Mouse (Mus musculus): ENCODE data around the gene Pitpnb.

The Pitpnb gene

DNA sequence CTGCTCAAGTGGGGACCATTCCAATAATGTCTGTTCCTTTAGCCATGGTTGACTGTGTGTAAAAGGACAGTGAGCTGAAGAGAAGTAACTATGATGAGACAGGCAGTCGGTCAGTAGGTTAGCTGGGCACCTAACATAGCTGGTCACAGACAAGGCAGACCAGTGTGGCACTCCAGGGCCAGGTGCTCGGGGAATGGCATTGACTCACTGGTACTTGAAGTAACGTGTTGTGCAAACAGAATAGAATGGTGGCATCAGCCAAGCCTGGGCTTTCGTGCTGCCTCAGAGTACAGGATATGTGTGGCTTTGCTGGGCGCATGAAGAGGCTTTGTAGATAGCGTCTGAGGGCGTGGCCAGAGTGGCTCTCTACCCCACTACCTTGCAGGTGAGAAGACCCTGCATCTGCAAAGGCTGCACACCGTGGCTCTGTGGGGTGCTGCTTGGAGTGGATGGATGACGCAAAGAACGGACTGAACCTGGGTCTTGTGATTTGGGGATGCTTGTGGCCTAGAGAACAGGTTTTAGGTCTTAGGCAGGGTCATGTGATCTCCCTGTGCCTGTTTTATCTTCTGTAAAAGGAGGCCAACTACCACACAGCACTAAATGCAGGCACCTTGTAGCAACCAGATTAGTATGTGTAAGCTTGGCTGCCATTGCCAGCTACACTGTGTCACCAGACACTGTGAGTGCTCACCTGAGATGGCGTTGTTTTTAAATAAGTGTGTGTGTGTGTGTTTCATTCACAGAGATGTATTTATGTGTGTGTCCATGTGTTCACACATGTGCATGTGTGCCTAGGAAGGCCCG, 26.5 kb downstream of the Pitpnb start:
- DNase-seq = no peak

DNA sequence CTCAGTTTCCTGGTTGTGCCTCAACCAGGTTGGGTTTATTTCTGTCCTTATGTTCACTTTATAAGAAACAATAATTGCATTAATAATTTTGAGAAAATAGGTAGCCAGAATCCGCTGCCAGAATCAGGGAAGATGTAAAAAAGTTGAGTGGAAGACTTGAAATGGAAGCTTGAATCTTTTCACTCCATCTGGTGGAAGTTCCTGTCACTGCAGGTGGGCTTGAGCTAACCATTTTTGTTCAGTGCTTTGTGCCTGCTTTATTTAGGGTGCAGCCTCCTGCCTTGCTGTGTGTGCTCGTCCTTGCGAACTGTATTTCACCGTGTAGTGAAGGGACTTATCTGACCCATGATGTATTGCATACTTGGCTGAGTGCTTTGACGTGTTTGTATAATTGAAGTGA, 30.0 kb downstream of the Pitpnb start:
- peak; percentile 62 for DNase-seq

GRCm38 (mm10) chr5:111361058-111361457, 30.5 kb downstream of the Pitpnb start:
- no peak for DNase-seq

DNA sequence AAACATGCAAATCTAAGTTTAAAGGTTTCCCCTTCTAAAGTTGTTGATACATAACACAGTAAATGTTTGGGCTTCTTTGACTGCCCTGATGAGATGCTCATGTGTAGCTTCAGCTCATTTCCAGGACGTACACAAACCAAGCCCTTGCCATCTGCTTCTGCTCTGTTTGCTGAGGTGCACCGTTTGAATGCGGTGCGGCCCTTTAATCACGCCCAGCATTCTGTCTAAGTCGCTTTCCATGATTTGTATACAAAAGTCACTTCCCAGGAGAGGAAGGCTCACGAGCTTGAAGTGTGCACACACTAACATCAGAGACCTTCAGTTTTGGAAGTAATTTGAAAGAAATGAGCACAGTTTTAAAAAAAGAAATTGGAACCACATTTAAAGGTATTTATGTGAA, 31.3 kb downstream of the Pitpnb start:
- DNase-seq = no peak

DNA sequence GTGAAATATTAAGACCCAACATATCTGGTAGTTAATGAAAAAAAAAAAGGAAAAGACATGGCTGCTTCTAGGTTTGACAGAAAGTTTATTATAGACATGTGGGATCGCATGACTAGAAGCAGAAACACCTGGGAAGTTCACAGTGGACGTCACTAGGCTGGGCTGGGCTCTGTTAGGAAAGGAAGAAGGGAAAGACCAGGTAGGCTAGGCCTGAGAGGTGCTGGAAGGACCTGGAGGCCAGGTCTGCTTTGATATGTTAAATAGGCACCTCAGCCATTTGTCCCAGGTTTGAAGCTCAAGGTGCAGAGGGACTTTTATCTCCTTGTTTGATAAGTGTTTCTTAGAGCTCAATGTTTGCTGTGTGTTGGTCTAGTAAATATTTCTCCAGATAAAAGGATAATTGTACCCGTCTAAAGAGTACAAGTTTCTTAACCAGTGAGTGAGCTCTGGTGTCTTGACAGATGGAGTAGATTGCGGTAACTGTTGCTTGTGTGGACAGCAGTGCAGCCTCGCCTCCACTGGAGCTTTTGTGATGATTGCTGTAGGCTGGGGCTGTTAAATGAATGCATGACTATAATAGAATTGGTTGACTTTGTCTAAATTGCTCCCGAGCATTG, 33.0 kb downstream of the Pitpnb start:
- DNase-seq = no peak

GRCm38 (mm10) chr5:111364533-111364932, 34.0 kb downstream of the Pitpnb start:
- peak; percentile 76 for DNase-seq

DNA sequence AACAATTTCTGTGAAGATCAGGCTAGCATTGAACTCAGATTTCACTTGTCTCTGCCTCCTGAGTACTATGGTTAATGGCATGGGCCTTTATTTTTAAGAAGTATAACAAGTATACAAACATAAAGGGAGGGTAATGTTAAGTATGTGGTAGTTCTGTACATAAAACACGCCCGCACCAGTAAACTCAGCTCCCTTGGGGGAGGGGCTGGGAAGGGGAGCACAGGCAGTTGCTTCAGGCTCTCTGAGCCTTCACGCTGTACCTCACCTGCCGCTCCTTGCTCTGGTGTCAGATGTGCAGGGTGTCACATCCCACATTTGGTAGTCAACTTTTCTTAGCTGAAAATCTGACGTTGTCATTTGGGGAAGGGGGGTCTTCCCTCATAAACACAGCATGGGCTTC, 35.6 kb downstream of the Pitpnb start:
- no peak for DNase-seq

GRCm38 (mm10) chr5:111367937-111368517, 37.5 kb downstream of the Pitpnb start:
- no peak for DNase-seq

GRCm38 (mm10) chr5:111368576-111368975, 38.0 kb downstream of the Pitpnb start:
- peak; percentile 83 for DNase-seq

- no peak for DNase-seq
Observed at GRCm38 (mm10) chr5:111375616-111376015, 45.1 kb downstream of the Pitpnb start.

DNA sequence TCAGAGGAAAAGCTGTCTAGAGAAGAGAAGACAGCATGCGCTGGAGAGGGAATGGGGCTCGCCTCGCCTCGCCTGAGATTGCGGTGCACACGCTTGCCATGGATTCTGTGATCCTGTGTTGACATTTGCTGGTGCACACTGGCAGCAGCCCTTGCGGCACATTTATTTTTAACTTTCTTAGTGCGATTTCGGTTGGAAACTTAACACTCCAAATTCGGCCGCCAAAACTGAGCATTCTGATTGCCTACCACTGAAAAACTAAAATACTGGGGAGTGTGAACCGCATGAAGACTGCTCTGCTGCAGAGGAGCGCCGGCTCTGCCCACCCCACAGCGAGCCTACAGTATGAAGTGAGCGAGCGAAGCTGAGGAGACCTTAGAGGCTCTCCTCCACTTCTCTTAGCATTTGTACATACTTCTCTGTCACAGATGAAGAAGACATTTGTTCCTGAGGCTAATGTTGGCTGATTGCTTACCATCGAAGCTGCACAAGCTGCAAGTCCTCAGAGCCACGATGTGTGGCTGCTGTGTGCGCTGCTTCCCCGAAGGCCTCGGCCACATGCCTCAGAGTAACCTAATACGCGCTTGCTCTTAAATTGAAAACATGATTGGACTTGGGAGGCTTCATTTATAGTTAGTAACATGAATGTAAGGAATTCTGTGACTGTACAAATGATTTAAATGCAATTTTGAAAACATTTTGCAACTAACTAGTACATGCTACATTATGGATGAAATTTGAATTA, 45.9 kb downstream of the Pitpnb start:
- DNase-seq = no peak

GRCm38 (mm10) chr5:111378126-111378993, 47.8 kb downstream of the Pitpnb start:
- no peak for DNase-seq

DNA sequence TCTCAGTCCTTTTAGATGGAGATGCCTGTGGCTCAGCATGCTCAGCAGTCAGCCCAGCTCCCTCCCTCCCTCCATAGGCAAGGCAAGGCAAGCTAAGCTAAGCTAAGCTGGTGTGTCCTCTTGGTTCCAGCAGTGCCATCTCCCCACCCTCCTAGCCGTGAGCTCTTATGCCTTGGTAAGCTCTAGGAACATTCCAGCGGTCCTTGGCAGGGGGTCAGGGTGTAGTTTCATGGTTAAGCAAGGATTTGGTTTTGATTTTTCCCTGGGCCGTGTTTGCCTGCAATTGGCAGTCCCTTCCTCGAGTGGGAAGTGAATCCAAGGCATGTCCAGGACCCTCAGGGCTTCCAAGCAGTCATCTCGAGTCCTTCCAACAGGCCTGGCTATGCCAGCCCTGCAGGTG, 52.8 kb downstream of the Pitpnb start:
- no peak for DNase-seq

DNA sequence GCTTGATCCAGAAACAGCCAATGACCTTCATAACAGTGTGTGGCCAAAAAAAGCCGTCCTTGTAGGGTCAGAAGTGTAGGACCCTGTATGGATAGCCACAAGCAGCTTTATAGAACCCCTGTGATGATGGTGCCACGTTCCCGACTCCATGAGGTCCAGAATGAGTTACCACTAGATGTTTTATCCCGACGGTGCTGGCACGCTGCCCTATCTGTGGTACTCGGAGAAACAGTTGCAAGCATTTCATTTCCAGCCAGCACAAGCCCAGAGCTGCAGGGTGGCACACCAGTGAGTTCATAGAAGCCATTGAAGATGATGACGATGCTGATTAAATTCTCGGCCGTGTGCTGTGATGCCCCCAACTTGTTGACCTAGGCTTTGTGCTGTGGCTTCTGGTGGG, 60.3 kb downstream of the Pitpnb start:
- DNase-seq = no peak

- DNase-seq = no peak
Observed at GRCm38 (mm10) chr5:111391485-111391884, 60.9 kb downstream of the Pitpnb start.

- DNase-seq = peak; percentile 94
Observed at GRCm38 (mm10) chr5:111393346-111394197, 63.0 kb downstream of the Pitpnb start.

DNA sequence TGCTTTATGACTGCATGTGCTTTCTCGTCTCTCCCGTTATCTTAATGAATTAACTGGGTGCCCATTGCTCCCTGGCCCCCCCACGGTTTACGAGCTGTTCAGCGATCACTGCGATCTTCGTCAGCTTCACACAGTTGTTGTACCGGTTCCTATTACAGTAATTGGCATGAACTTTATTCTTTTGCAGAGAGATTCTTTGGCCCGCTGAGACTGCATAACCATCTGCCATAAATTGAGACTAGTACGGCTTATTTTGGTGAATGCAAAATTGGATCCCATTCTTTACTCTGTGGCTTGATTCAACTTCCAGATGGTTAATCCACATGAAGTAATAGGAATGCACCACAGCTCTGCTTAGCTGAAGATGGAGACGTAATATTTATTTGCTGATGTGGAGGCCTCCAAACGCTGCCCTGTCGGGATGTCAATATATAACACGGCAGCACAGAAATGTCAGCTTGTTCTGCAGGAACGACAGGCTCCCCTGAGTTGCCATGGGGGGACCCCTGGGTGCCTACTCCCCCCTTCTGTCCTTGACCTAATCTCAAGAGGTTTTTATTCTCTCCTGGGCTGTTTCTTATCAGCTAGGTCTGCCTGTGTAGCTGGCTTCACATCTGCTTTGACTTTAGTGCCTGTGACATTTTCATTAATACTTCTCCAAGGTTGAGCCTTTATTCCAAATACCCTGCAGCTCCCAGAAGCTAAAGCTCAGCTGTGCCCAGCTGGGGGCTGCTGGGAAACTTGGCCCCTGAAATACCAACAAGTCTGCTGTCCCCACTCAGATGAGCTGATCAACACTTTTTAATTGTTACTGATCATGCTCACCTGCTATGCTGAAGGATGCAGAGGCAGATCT, 63.9 kb downstream of the Pitpnb start:
- no peak for DNase-seq

- no peak for DNase-seq
Observed at GRCm38 (mm10) chr5:111395771-111396170, 65.2 kb downstream of the Pitpnb start.

DNA sequence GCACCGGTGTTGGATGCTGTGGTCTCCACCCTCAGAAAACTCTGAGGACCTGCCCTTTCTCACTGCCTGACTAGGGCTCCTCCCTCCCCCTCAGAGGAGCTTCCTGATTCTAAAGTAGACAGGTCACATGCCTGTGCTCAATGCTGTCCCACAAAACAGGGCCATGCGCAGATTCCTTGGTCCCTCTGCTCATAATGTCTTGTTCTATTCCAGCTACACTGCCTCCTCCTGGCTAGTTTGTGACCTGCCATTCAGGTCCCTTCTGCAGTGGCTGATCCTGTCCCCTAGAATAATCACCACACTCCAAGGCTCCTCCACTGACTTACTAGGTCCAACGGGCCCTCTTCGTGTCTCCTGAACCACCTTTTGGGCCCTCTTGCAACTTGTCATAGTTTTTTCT, 65.6 kb downstream of the Pitpnb start:
- DNase-seq = no peak

DNA sequence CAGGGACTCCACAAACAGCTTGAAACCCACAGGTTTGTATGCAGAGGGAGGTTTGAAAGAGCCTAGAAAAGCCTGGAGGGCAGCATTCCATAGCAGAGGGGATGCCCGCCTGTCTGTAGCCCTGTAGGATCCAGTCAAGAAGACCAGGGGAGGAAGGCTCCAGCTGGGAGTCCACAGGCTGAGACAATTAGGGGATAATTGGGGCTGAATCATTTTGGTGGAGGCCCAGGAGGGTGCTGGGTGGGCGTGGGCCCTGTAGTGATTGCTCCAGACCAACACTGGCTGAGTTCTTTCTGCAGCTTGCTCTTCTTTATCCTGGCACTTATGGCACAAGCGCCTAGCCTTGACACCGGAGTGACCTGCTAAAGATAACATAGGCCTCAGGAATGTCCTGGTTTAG, 67.9 kb downstream of the Pitpnb start:
- peak; percentile 52 for DNase-seq

DNA sequence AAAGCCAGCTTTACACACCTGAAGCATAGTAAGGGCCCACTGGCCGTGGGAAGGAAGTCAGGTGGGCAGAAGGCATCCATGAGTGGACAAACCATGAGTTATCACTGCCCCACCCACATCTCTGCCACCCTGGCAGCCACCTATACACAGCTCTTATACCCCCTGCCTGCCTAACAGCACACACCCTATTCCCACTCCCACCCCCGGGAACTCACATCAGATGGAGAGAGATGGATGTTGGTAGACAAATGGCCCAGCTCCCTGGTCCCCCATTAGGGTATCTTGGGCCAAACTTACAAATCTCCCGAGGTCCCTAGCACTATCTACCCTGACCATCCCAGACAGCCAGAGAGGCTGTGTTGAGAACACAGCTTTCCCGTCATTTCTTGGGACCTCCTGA, 68.7 kb downstream of the Pitpnb start:
- no peak for DNase-seq
